Mouse (Mus musculus): ENCODE data around the gene Tusc2.

GRCm38 (mm10) chr9:107577871-107578270 is 14.8 kb downstream of the Tusc2 start:
- TF ChIP-seq EP300 (IDR thresholded peaks at IDR 0.05; ENCODE audit: low read depth) (no peak), CTCF (IDR thresholded peaks at IDR 0.05; ENCODE audit: low read depth) (no peak)
